Mouse (Mus musculus) adrenal gland, postnatal 4 days (tissue): ENCODE measurements around the gene Gm7697. TPM values are rescaled to one million over a fixed set of nuclear protein-coding genes. Genes with fewer than 3 reads are reported as not detected.
"Not testable (repeated sequence)": the region's sequence is repeated elsewhere in the genome, so short reads cannot be mapped to it uniquely, and the experiment has no call there.

Experiments
- DNase-seq, 2 experiments: peaks; one replicate each; pipeline ENCODE4 v3.0.0; 2021 to 2022; ENCODE audit warnings: low spot score in 2 of 2, mixed read lengths in 2 of 2
- long read RNA-seq, 2 experiments: library from polyadenylated mRNA; stranded (forward); transcript quantifications; one replicate each; pipeline ENCODE4 v2.0.0; 2021
- total RNA-seq, 2 experiments: library from RNA; stranded (reverse); gene quantifications; 2 replicates each; pipeline ENCODE4 v1.2.3; 2021

Gene Gm7697
- not detected for total RNA-seq
- long read RNA-seq, experiment 1 = 0 reads
- long read RNA-seq, experiment 2 = 0 reads

DNA sequence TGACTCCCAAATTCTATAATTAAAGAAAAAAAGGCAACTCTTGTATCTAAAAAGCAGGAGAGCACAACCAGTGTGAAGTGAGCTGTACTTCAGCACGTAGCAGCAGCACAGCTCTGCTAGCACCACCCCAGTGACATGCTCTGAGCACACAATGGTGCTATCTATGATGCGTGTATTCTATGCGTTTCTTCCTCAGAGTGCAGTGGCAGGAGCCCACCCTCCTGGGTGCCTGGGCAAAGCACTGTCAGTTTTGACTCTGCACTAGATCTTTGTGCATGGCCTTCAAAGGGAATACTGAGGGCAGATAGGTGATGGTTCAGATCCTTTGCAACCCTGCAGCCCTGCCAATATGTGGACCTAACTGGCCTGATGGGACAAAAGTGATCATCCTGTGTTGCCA lies at the start of gene Gm7697:
Gene Gm7697 (minus strand): TSS at position 101 of the 400 bp plus-strand sequence.
- DNase-seq = not testable (repeated sequence)

DNA sequence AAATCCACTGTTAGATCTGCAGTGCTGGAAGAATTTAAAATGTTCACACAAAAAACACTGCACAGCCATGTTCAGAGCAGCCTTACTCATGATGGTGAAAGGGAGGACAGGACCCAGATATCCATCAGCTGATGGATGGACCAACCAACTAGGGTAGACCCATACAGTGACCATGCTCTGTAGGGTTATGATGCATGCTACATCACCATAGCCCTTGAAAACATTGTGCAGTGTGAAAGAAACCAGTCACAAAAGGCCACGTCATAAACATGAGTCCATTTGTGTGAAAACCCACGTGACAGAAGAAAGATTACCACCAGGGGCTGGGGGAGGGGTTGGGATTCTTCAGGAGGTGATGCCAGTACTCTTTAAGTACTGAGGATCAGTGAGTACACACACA lies 28.5 kb upstream of the Gm7697 start:
- not testable (repeated sequence) for DNase-seq

DNA sequence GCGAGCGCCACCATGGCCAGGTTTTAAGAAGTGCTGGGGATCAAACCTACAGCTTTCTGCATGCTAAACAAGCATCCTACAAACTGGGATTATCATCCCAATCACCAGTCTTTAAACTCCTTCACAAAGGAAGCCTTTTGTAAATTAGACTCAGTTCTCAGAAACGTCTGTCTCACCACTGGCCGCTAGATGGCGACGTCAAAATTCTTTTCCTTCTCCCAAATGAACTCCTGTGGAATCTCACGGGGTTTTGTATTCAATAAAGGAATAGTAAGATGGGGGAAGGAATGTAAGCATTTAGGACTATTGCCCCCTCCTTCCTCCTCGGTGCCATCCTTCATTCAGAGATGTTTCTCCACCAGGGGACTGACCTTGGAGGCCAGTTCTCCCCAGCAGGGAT lies 26.8 kb upstream of the Gm7697 start:
- DNase-seq = not testable (repeated sequence)

DNA sequence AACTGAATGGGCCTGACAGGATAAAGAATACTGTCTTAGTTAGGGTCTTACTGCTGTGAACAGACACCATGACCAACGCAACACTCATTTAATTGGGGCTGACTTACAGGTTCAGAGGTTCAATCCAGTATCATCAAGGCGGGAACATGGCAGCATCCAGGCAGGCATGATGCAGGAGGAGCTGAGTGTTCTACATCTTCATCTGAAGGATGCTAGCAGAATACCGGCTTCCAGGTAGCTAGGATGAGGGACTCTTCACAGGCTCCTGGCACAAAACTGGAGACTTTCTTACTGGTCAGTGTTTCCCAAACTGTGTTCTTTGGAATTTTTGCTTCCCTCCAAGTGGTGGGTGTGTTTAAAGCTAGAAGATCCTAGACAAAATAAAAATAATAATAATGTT lies 25.3 kb upstream of the Gm7697 start:
- DNase-seq = not testable (repeated sequence)

DNA sequence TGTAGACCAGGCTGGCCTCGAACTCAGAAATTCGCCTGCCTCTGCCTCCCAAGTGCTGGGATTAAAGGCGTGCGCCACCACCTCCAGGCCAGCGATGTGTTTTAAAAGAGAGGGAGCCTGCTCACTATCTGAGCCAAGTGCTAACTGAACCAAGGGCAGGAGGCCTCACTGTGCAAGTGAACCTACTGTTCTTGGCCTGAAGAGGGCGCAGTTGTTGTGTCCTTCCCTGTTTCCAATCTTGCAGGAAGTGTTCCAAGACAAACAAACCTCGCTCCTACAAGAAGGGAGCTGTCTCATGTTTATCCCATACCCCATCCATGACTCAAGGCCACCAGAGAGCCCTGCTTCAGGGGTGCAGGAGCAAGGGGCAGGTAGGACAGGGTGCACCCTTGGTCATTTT lies 24.4 kb upstream of the Gm7697 start:
- not testable (repeated sequence) for DNase-seq

DNA sequence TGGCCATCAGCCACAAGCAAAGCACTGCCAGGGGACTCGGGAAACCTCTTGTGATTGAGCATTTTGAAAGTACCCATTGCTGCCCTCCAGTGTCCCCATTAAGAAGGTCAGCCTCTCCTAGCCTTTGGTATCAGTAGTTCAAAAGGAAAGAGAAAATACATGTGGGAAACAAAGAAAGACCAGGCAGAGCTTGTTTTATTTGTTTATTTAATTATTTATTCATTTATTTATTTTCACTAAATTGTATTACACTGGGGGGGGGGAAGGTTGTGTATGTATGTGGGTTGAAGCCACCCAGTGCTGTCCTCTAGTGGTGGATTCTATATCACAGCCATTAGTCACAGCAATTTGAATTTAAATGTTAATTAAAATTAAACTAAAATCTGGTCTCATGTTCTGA lies 22.2 kb upstream of the Gm7697 start:
- not testable (repeated sequence) for DNase-seq

DNA sequence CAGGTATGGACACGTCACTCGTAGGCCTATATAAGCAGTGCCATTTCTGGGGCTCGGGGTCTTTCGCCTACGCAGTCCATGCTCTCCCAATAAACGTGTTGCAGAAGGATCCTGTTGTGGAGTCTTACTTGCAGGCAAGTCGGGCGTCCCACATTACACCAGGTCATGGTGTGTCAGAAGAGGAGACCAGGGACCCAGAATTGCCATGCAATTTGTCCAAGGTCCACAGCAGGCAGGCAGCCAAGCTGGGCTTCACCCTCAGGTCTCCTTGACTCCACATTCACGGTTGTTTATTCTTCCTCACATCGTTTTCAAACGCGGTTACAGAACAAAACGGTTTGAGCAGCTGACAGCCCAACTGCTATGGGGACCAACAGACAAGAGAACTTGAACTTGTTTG lies 21.7 kb upstream of the Gm7697 start:
- DNase-seq = peak; percentile 24 to 29

DNA sequence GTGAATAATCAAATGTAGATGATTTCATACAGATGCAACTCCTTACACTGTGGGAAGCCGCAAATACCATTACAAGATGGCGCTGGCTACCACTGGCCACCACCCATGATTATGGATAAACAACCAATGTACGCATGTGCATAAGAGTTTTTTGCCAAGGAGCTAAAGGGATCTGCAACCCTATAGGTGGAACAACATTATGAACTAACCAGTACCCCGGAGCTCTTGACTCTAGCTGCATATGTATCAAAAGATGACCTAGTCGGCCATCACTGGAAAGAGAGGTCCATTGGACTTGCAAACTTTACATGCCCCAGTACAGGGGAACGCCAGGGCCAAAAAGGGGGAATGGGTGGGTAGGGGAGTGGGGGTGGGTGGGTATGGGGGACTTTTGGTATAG lies 21.2 kb upstream of the Gm7697 start:
- DNase-seq = not testable (repeated sequence)

DNA sequence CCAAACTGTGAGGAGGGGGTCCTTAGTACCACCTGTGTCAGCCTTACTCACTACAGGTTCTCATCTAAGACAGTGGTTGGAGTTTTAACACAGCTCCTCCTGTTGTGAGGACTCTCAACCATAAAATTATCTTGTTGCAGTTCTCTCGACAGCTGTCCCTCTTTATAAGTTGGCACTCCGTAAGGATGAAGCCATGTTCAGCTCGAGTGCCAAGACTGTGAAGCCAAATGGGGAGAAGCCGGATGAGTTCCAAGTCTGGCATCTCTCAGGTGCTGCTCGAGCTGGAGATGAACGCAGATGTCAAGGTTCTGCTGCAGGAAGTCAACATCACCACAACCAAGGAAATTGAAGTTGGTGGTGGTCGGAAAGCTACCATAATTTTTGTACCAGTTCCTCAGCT lies 18.0 kb upstream of the Gm7697 start:
- DNase-seq = not testable (repeated sequence)

DNA sequence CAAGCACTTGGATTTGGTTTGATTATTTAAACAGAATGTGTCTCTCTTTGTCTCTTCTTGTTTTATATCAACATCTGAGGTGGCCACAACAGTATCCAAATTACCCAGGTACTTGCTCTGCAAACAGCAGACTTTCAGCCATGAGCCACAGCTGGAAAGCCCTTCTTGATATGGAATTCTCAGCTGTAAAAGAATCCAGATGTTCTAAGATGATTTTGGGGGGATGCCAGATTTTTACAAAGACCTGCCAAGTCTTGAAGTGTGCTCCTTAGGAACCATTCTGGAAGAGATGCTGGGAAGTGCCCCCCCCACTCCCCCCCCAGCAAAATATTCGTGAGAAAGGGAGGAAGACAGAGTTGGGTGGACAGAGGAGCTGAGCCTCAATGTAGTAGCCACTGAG lies 17.6 kb upstream of the Gm7697 start:
- DNase-seq = not testable (repeated sequence)

DNA sequence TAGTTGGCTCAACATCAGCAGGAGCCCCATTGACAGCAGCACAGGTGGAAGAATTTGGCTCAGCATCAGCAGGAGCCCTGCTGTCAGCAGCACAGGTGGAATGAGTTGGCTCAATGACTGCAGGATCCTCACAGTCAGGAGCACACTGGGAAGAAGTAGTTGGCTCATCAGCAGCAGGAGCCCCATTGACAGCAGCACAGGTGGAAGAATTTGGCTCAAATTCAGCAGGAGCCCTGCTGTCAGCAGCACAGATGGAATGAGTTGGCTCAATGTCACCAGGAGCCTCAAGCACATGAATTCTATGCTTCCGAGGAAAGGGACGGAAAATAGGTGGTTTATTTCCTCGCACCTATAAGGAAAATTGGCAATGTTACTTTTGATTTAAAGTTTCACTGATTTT lies 47.8 kb downstream of the Gm7697 start:
- not testable (repeated sequence) for DNase-seq

DNA sequence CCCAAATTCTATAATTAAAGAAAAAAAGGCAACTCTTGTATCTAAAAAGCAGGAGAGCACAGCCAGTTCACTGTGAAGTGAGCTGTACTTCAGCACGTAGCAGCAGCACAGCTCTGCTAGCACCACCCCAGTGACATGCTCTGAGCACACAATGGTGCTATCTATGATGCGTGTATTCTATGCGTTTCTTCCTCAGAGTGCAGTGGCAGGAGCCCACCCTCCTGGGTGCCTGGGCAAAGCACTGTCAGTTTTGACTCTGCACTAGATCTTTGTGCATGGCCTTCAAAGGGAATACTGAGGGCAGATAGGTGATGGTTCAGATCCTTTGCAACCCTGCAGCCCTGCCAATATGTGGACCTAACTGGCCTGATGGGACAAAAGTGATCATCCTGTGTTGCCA lies 69.3 kb downstream of the Gm7697 start, which contains the start of gene Gm9495:
Gene Gm9495 (minus strand): TSS at position 101 of the 400 bp plus-strand sequence.
- DNase-seq = not testable (repeated sequence)

Other genes starting within 250 kb of the Gm7697 start
- gene Gm9495, start 69.4 kb downstream of the Gm7697 start, total RNA-seq = under 1 TPM in 1 of 2 experiments, not detected in 1; 0.11 TPM
- gene Zfp868, start 102.6 kb upstream of the Gm7697 start, total RNA-seq = 10 to 100 TPM; 21.0 to 21.3 TPM
- 1 to 10 TPM; 4.5 to 4.9 TPM for gene Zfp964, start 131.5 kb upstream of the Gm7697 start, total RNA-seq
- 10 to 100 TPM; 26.8 to 28.3 TPM for gene Zfp869, start 187.7 kb upstream of the Gm7697 start, total RNA-seq
- 1 to 10 TPM; 5.0 to 6.4 TPM for gene Zfp963, start 227.0 kb upstream of the Gm7697 start, total RNA-seq